Mouse (Mus musculus): Measurements from ENCODE around the gene Zfp839. TPM values are rescaled to one million over a fixed set of nuclear protein-coding genes. Genes with fewer than 3 reads are reported as not detected.
"Not testable (repeated sequence)": the region's sequence is repeated elsewhere in the genome, so short reads cannot be mapped to it uniquely, and the experiment has no call there.

Gene Zfp839
- polyA plus RNA-seq, 1 experiment from 2014 or later, result 3.6 TPM

DNA sequence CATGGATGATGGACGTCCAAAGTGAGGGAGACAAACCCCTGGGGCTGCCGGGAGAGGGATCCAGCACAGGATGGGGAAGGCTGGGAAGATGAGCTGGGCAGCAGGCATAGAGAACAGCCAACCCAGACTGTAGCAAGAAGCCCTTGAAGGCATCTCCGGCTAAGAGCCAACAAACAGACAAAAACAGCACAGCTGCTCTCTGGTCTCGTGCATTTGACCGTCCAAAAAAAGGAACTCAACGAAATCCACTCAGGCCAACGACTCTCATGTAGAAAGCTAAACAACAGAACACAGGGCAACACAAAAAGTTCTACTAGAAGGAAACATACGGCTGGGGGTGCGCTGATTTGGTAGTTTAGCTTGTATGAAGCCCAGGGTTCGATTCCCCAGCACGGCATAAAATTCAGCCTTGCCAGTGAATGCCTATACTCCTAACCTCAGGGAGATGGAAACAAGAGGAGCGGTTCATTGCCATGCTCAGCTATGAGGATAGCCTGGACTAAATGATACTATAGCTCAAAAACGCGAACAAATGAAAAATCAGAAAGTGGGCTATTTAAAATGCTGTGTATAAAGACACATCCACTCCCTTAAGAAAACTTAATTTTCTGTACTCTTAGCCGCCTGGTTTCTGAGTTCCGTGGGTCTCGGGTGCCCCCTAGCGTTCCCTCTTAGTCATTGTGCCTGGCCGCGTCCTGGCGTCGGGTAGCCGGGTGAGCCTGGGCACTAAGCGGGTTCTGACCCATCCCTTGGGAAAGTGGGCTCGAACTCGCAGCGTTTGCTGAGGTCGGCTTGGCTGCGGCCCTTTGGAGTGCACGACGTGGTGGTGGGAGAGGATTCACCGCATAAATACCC is 6.6 kb upstream of the Zfp839 start:
- 17% methylated on average over 32 of the region's 32 CpGs for WGBS
- Histone ChIP-seq H3K27ac (replicated peaks) (no peak overlapping the region), H3K27me3 (peaks cover 27% of the 10 kb centered on the region), H3K4me1 (peaks cover 28% of the 10 kb centered on the region), H3K9ac (replicated peaks) (peak overlapping the region; percentile 40), H3K9me3 (no peaks in the 10 kb centered on the region), H3K4me3 (peak overlapping the region; percentile 42), H3K36me3 (no peaks in the 10 kb centered on the region), H3K4me2 (replicated peaks) (peak overlapping the region; percentile 50)
- ATAC-seq (replicated peaks), result no peak

DNA sequence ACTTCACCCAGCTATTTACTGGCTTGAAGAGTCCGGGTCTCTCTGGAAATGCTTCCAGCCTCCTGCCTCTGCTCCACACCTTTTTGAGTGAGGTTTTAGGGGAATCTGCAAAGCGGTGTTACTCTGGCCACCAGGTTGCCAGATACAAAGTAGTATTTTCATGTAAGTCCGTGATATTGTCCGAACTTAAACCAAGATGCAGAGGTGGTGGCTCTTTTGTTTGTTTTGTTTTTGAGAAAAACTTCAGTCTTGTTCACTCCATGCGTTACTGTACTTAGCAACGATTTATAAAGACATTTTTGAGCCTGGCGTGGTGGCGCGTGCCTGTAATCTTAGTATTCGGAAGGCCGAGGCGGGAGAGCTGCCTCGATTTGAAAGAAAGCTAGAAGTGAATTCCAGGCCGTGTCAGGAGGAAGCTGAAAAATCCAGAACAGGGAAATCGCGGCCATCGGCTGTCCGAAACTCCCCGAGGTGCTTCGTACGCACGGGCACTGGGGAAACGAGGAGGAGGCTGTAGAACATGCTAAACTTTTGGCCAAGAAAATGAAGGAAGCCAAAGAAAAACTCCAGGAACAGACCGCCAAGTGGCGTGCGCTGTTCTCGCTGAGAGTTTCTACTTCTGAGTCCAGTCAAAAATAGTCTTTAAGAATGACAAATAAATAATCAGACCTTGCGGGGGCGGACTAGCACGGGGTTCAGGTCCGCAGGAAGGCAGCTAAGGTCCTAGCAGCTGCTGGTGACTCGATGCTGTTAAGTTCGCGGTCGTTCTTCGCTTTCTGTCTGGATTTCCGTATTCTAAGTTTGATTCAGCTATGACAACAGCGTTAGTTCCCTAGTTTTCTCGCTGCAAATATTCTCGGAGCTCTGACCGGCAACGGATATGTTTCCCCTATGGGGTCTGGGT is 5.6 kb upstream of the Zfp839 start:
- Histone ChIP-seq H3K9ac (replicated peaks) (peak overlapping the region; percentile 40), H3K4me1 (peaks cover 28% of the 10 kb centered on the region), H3K27me3 (peaks cover 28% of the 10 kb centered on the region), H3K36me3 (no peaks in the 10 kb centered on the region), H3K9me3 (no peaks in the 10 kb centered on the region), H3K4me3 (peak overlapping the region; percentile 42), H3K4me2 (replicated peaks) (peak overlapping the region; percentile 50), H3K27ac (replicated peaks) (no peak overlapping the region)
- ATAC-seq (replicated peaks), result no peak
- 1% methylated on average over 42 of the region's 42 CpGs for WGBS

DNA sequence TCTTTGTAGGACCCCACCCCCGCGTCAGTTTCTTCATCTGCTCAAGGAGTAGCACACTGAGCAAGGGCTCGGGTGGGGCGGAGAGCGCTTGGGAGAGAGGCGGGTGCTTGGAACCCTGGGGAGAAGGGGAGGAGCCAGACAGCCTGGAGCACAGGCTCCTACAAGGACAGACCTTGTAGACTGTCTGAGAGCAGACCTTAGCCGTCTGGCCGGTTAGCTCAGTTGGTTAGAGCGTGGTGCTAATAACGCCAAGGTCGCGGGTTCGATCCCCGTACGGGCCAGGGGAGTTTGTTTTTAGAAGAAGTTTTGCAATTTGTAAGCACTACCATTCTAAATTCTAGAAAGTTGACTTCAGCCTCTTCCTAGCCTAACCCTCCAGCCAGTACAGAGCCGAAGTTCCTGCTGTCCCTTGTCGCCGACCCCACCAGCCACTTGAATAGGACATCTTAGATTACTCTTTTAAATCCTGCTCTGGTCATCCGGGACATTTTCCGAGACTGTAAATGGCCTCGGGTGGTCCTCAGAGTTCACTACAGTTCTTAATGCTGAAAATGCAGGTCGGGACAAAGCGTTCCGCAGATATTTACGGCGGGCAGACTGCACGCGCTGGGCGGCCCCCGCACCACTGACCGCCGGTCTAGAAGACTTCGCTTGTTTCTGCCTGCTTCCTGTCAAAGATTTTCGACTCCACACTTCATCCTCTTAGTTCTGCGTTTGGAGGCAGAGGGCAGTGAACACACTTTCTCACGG is 4.7 kb upstream of the Zfp839 start:
- H3K9me3 ChIP-seq, result no peaks in the 10 kb centered on the region

DNA sequence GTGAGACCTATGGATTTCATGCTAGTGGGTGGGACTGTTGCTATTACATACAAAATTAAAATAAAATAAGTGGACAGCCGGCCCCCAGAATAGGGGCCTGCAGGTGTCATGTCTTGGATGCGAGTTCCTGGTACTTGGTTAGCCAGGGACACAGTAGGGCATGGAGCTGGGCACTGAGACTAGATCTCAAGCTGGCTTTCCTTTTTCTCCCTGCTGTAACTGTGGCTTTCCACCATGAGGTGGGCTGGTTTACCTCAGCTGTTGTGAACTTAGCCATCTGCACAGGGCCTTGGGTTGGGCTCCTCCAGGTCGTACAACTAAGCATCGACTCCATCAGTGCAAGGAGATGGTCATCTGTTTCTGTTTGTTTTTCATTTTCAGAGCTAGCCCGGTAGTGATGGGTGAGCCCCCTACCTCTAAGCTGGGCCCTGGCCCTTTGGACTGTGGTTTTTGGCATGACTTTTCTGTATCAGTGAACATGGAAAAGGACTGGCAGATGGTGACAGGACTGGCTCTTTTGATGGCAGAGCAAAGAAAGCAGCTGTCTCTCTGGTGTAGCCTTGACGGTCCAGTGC is 3.8 kb upstream of the Zfp839 start:
- Histone ChIP-seq H3K27me3 (peaks cover 28% of the 10 kb centered on the region), H3K27ac (replicated peaks) (no peak overlapping the region), H3K9me3 (no peaks in the 10 kb centered on the region), H3K36me3 (no peaks in the 10 kb centered on the region), H3K4me3 (no peak overlapping the region), H3K9ac (replicated peaks) (no peak overlapping the region), H3K4me2 (replicated peaks) (peak overlapping the region; percentile 50; the same call in 1 of the 2 replicates), H3K4me1 (peaks cover 29% of the 10 kb centered on the region)
- 67% methylated on average over 6 of the region's 6 CpGs for WGBS
- no peak for ATAC-seq (replicated peaks)

More for the DNA sequence above, 4.7 kb upstream of the Zfp839 start:
- H3K27ac ChIP-seq (replicated peaks), result no peak overlapping the region
- H3K36me3 ChIP-seq, result no peaks in the 10 kb centered on the region
- ATAC-seq (replicated peaks), result peak; percentile 51
- H3K27me3 ChIP-seq, result peaks cover 28% of the 10 kb centered on the region
- peak overlapping the region; percentile 50 for H3K4me2 ChIP-seq (replicated peaks)
- H3K4me3 ChIP-seq, result peak overlapping the region; percentile 42
- WGBS, result under 1% methylated on average over 36 of the region's 36 CpGs
- peaks cover 23% of the 10 kb centered on the region for H3K4me1 ChIP-seq
- peak overlapping the region; percentile 30; the same call in 1 of the 2 replicates for H3K9ac ChIP-seq (replicated peaks)

DNA sequence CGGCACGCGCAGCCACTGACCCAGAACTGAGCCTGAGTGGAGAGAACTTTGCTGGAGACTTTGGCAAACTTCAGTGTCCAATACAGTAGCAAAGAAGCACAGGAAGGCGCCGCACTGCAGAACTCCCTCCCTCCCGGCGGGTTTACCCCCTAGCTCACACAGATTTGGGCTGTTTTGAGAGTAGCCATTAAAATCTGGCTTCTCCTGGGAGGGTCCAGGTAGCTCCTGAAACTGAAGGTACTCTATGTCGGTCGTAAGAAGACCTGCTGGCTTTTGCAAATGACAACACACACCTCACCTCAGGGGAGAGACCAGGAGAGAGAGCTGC is 840 bp downstream of the Zfp839 start:
- peaks cover 12% of the 10 kb centered on the region for H3K4me1 ChIP-seq
- H3K36me3 ChIP-seq, result peaks cover 4% of the 10 kb centered on the region; the same call in 1 of the 2 replicates
- no peak; the same call in 1 of the 2 replicates for ATAC-seq (replicated peaks)
- peak overlapping the region; percentile 69; the same call in 1 of the 2 replicates for H3K9ac ChIP-seq (replicated peaks)
- H3K27ac ChIP-seq (replicated peaks), result no peak overlapping the region
- 13% methylated on average over 9 of the region's 9 CpGs for WGBS
- H3K4me3 ChIP-seq, result peak overlapping the region; percentile 78
- H3K9me3 ChIP-seq, result no peaks in the 10 kb centered on the region
- peaks cover 12% of the 10 kb centered on the region; the same call in 1 of the 2 replicates for H3K27me3 ChIP-seq
- H3K4me2 ChIP-seq (replicated peaks), result peak overlapping the region; percentile 73

DNA sequence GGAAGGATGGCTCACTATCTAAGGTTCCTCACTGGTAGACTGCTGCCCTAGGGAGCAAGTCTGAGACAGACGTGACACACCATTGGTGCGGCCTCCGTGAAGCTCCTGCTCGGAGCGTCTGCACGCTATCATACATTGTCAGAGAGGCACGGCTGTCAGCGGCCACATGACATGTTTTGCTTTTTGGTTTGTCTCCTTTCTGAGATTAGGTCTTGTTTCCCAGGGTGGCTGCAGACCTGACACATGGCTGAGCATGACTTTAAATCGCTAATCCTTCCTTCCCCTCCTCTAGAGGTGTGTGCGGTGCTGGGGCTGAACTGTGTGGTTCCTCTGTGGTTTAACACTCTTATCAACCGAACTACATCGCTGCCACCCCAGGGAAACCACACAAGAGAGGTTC is 1.4 kb downstream of the Zfp839 start:
- no peaks in the 10 kb centered on the region for H3K9me3 ChIP-seq

DNA sequence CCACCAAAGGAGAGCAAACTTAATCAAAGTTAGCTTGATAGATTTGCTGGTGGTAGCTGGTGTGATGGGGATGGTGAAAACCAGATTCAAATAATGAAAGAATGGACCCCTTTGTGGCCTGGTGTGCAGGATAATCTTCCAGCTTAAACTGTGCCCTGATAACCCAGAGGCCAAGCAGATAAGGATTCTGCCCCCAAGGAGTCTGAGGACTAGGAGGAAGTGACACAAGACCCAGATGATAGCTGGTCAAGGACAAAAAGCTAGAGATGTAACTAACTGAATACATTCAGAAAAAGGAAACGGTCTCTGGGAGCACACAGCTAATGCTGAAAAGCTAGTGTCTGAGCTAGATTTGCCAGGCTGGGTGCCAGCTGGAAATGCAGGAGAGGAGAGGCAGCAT is 1.9 kb downstream of the Zfp839 start:
- Histone ChIP-seq H3K9ac (replicated peaks) (no peak overlapping the region), H3K36me3 (peaks cover 7% of the 10 kb centered on the region; the same call in 1 of the 2 replicates), H3K27me3 (peaks cover 6% of the 10 kb centered on the region; the same call in 1 of the 2 replicates), H3K27ac (replicated peaks) (no peak overlapping the region), H3K4me2 (replicated peaks) (no peak overlapping the region), H3K4me1 (peaks cover 12% of the 10 kb centered on the region), H3K4me3 (no peak overlapping the region), H3K9me3 (no peaks in the 10 kb centered on the region)
- no peak for ATAC-seq (replicated peaks)
- 88% methylated on average over 1 of the region's 1 CpGs for WGBS

More for the DNA sequence above, 1.4 kb downstream of the Zfp839 start:
- Histone ChIP-seq H3K4me3 (no peak overlapping the region), H3K36me3 (peaks cover 5% of the 10 kb centered on the region; the same call in 1 of the 2 replicates), H3K4me2 (replicated peaks) (no peak overlapping the region), H3K27ac (replicated peaks) (no peak overlapping the region), H3K4me1 (peaks cover 12% of the 10 kb centered on the region), H3K9ac (replicated peaks) (no peak overlapping the region), H3K27me3 (peaks cover 8% of the 10 kb centered on the region; the same call in 1 of the 2 replicates)
- WGBS, result 83% methylated on average over 12 of the region's 12 CpGs
- ATAC-seq (replicated peaks), result no peak

DNA sequence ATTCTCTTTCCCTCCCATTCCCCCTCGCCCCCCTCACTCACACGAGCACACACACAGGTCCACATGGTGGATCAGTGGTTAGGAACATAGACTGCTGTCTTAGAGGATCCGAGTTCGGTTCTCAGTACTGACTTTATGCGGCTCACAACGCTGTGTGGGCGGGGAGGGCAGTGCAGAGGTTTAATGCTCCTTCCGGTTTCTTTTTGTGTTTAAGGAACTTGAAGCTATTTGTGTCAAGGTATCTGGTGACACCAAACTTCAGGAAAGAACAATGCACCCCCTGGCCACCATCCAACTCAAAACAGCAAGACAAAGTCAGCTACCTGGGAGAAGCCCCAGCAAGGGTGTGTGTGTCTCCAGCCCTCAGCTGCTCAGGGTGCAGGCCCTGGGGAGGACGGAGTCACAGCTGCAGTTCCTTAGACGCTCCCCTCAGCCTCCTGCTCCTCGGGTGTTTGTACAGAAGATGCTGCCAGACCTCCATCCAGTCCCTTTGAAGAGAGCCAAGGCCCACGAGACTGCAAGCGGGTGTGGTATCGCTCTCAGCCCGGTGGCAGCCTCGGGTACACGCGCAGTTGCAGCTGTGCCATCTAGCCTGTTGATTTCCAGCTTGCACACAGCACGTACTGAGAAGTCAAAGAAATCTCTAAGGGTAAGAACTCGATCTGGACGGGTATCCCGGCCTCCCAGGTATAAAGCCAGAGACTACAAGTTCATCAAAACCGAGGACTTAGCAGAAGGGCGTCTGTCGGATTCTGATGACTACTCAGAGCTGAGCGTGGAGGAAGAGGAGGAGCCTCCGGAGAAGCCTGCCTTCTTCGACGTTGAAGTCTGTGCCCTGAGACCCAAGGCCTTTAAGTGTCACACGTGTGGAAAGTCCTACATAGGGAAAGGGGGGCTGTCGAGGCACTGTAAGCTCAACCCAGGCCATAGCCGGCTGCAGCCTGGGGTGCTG is 5.0 kb downstream of the Zfp839 start:
- 83% methylated on average over 32 of the region's 32 CpGs for whole genome bisulfite sequencing
- H3K9ac ChIP-seq (replicated peaks), result no peak overlapping the region
- H3K27ac ChIP-seq (replicated peaks), result no peak overlapping the region
- H3K36me3 ChIP-seq, result peaks cover 10% of the 10 kb centered on the region; the same call in 1 of the 2 replicates
- H3K4me1 ChIP-seq, result peaks cover 9% of the 10 kb centered on the region
- H3K4me3 ChIP-seq, result no peak overlapping the region
- no peaks in the 10 kb centered on the region for H3K27me3 ChIP-seq
- no peaks in the 10 kb centered on the region for H3K9me3 ChIP-seq
- ATAC-seq (replicated peaks), result no peak
- H3K4me2 ChIP-seq (replicated peaks), result no peak overlapping the region

DNA sequence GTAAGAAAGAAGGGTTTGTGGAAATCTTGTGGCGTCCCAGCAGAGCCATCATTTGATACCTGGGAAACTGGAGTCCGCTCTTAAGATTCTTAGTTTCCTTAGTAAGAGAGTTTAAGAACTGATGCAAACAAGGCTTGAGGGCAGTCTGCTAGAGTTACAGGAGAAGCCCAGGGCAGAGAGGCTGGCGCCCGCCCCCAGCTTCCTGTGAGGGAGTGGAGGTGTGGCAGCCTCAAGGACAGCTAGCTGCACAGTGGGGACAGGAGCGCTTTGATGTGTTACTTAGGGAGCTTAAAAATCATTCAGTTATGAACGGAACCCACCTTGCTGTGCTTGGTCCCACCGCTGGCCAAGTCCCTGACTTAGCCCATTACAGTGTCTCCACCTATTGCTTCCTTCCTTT is 7.1 kb downstream of the Zfp839 start:
- Histone ChIP-seq H3K27me3 (no peaks in the 10 kb centered on the region), H3K9me3 (no peaks in the 10 kb centered on the region), H3K27ac (replicated peaks) (no peak overlapping the region), H3K4me3 (no peak overlapping the region), H3K4me2 (replicated peaks) (no peak overlapping the region), H3K36me3 (peaks cover 10% of the 10 kb centered on the region; the same call in 1 of the 2 replicates), H3K9ac (replicated peaks) (no peak overlapping the region), H3K4me1 (no peaks in the 10 kb centered on the region)
- WGBS, result 94% methylated on average over 7 of the region's 7 CpGs
- no peak for ATAC-seq (replicated peaks)

DNA sequence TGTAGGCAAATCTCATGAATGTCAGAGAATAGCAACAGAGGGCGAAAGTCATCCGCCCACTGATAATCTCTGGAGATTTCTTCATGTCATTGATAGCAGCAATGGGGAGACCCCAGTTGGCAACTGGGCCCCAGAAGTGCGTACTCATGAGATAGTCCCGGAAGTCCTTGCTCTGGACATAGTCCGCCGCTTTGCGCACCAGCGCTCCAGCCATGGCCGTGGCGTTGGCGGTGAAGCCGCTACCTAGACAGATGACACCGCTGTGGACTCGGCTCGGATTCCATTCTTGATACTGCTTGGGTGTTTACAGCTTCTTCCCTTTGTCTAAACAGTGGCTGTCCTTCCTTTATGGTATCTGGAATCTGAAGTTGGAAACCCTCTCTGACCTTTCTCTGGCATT is 8.6 kb downstream of the Zfp839 start:
- H3K9ac ChIP-seq (replicated peaks); H3K27me3 ChIP-seq; H3K9me3 ChIP-seq; H3K4me3 ChIP-seq; H3K4me1 ChIP-seq; ATAC-seq (replicated peaks); H3K36me3 ChIP-seq; H3K27ac ChIP-seq (replicated peaks); H3K4me2 ChIP-seq (replicated peaks): not testable (repeated sequence)
- WGBS, result 96% methylated on average over 15 of the region's 15 CpGs

Measured in forebrain, embryonic 15.5 days (tissue).